Mouse (Mus musculus) midbrain, embryonic 10.5 days (tissue): ENCODE results near the gene 2510009E07Rik. TPM values are rescaled to one million over a fixed set of nuclear protein-coding genes. Genes with fewer than 3 reads are reported as not detected.
A peak's percentile ranks its signal among the peaks of the same experiment; 100 is the strongest.
"Not testable (repeated sequence)": the region's sequence is repeated elsewhere in the genome, so short reads cannot be mapped to it uniquely, and the experiment has no call there.

ENCODE experiments used
- DNase-seq: peaks from one replicate; pipeline ENCODE4 v3.0.0-alpha.2; 2017; ENCODE audit warnings: low spot score
- H3K27ac ChIP-seq: fragments of 300-500 bp; sonication (generic); replicated peaks from 2 replicates; pipeline ENCODE4 v1.5.1; 2016; ENCODE audit warnings: mild to moderate bottlenecking
- H3K27me3 ChIP-seq: fragments of 300-500 bp; sonication (generic); 2 replicates; pipeline ENCODE4 v1.6.1; 2016; ENCODE audit warnings: low read depth, mild to moderate bottlenecking; ENCODE audit not compliant: poor library complexity, severe bottlenecking
- H3K36me3 ChIP-seq: fragments of 300-500 bp; sonication (generic); 2 replicates; pipeline ENCODE4 v1.6.1; 2016; ENCODE audit warnings: mild to moderate bottlenecking, moderate library complexity
- H3K4me1 ChIP-seq: fragments of 300-500 bp; sonication (generic); 2 replicates; pipeline ENCODE4 v1.6.1; 2016
- H3K4me3 ChIP-seq: fragments of 300-500 bp; sonication (generic); 2 replicates; pipeline ENCODE4 v1.5.1; 2016; ENCODE audit warnings: mild to moderate bottlenecking, moderate library complexity
- H3K9me3 ChIP-seq: fragments of 300-500 bp; sonication (generic); replicated peaks from 2 replicates; pipeline ENCODE4 v1.6.1; 2016; ENCODE audit warnings: mild to moderate bottlenecking
- WGBS: fragments of 180-500 bp; shearing (Covaris S2); methylation state at CpG from one replicate; pipeline ENCODE4 v1.1.7; 2016; 5-methylcytosine and 5-hydroxymethylcytosine counted together
- polyA plus RNA-seq: library from polyadenylated mRNA; unstranded; fragments of >200 nt; fragmentation: Nextera tagmentation; extraction: Ambion mirVana; gene quantifications from 2 replicates; pipeline ENCODE4 v1.2.1, GENCODE M21; 2016

Gene 2510009E07Rik
- polyA plus RNA-seq, 1 experiment from 2014 or later: 81.7 TPM

GRCm38 (mm10) chr16:21704691-21705090 is 10.2 kb upstream of the 2510009E07Rik start:
- Histone ChIP-seq H3K36me3 (no peaks in the 10 kb centered on the region), H3K27me3 (no peaks in the 10 kb centered on the region), H3K4me3 (no peak overlapping the region), H3K4me1 (peaks cover 43% of the 10 kb centered on the region), H3K27ac (peak overlapping the region; percentile 55; the same call in 1 of the 2 replicates), H3K9me3 (peaks cover 16% of the 10 kb centered on the region; the same call in 1 of the 2 replicates)
- no peak for DNase-seq
- 34% methylated on average over 5 of the region's 5 CpGs for whole genome bisulfite sequencing

GRCm38 (mm10) chr16:21702314-21702690 is 7.8 kb upstream of the 2510009E07Rik start:
- H3K4me1 ChIP-seq: peaks cover 43% of the 10 kb centered on the region
- peak; percentile 75 for DNase-seq
- peaks cover 22% of the 10 kb centered on the region; the same call in 1 of the 2 replicates for H3K9me3 ChIP-seq
- peak overlapping the region; percentile 43 for H3K4me3 ChIP-seq
- peak overlapping the region; percentile 83 for H3K27ac ChIP-seq
- H3K36me3 ChIP-seq: 0 out of 2 replicates have a peak, but pooled peaks cover 2% of the 10 kb centered on the region
- 4% methylated on average over 3 of the region's 3 CpGs for WGBS
- H3K27me3 ChIP-seq: no peaks in the 10 kb centered on the region

DNA sequence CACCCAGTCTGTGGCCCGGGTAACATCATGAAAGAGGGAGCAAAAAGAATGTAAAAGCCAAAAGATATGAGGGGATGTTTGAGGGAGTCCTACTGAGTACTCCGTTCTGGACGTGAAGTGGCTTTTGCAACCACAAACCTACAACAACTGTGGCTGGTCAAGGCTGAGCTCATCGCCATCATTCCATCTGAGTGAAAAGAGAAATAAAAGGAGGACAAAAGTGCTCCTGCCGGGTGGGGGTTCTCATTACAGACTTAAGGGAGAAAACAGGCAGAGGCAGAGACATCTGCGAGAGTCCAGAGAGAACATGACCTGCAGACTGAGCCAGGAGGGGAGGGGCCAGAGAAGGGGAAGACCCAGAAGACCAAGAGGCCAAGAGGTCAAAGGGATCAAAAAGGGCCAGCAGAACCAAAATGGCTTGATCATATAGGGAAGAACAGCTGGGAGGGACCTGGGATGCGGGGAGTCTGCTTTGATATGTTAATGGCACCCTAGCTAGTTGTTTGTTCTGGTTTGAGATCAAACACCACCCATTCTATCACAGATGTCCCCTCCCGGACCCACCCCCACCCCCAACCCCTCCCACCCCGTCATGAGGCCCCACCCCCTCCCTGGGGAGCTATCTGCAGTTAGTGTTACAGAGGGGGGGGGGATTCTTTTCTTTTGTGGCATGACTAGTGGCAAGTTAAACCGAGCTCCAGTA is 7.3 kb upstream of the 2510009E07Rik start:
- peak; percentile 84 for DNase-seq
- H3K27ac ChIP-seq: peak overlapping the region; percentile 83
- H3K9me3 ChIP-seq: peaks cover 22% of the 10 kb centered on the region; the same call in 1 of the 2 replicates
- peaks cover 43% of the 10 kb centered on the region for H3K4me1 ChIP-seq
- H3K36me3 ChIP-seq: 0 out of 2 replicates have a peak, but pooled peaks cover 2% of the 10 kb centered on the region
- peak overlapping the region; percentile 43 for H3K4me3 ChIP-seq
- H3K27me3 ChIP-seq: no peaks in the 10 kb centered on the region
- WGBS: 13% methylated on average over 10 of the region's 10 CpGs

GRCm38 (mm10) chr16:21698136-21698535 is 3.7 kb upstream of the 2510009E07Rik start:
- no peak for DNase-seq
- Histone ChIP-seq H3K27me3 (no peaks in the 10 kb centered on the region), H3K9me3 (peaks cover 22% of the 10 kb centered on the region; the same call in 1 of the 2 replicates), H3K36me3 (0 out of 2 replicates have a peak, but pooled peaks cover 2% of the 10 kb centered on the region), H3K27ac (no peak overlapping the region), H3K4me1 (peaks cover 39% of the 10 kb centered on the region), H3K4me3 (no peak overlapping the region)
- WGBS: 85% methylated on average over 3 of the region's 3 CpGs

DNA sequence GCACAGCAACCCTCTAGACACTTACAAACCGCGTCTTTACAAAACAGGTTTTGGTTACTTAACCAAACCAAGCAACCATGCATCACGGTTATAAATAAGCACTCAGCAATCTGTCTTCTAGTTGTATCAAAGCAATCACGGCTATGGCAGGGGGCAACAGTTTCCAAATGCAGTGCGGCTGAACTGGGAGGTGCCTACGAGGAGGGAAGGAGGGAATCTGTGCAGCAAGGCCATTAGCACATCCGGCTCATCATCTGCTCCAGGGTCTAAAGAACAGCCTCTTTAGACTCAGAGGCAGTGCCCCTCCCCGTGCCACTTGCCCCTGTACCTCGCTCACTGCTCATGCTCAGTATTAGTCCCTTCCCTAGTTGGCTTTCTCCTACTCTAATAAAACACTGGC is 2.5 kb upstream of the 2510009E07Rik start:
- peaks cover 22% of the 10 kb centered on the region; the same call in 1 of the 2 replicates for H3K9me3 ChIP-seq
- no peak for DNase-seq
- WGBS: 78% methylated on average over 9 of the region's 9 CpGs
- no peaks in the 10 kb centered on the region for H3K27me3 ChIP-seq
- peaks cover 40% of the 10 kb centered on the region for H3K4me1 ChIP-seq
- no peak overlapping the region for H3K4me3 ChIP-seq
- H3K27ac ChIP-seq: no peak overlapping the region
- 0 out of 2 replicates have a peak, but pooled peaks cover 2% of the 10 kb centered on the region for H3K36me3 ChIP-seq

DNA sequence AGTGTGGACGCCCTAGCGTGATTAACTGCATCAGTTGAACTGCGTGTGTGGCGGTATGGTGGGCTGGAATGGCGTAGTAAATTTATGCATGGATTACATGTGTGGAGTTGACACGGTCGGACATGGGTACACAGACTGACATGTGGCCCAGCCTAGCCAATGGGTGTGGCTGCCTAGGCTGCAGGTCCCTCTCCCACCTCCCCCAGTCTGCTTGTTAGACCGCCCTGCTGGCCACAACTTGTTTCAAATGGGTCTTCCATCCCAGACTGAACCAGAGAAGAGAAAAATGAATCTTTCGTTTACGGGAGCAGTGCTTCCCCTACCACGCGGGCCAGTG is 745 bp upstream of the 2510009E07Rik start:
- Histone ChIP-seq H3K27ac (peak overlapping the region; percentile 98), H3K4me3 (peak overlapping the region; percentile 90), H3K9me3 (peaks cover 12% of the 10 kb centered on the region; the same call in 1 of the 2 replicates), H3K36me3 (peaks cover 3% of the 10 kb centered on the region), H3K27me3 (no peaks in the 10 kb centered on the region), H3K4me1 (peaks cover 51% of the 10 kb centered on the region)
- WGBS: under 1% methylated on average over 12 of the region's 12 CpGs
- peak; percentile 75 for DNase-seq

DNA sequence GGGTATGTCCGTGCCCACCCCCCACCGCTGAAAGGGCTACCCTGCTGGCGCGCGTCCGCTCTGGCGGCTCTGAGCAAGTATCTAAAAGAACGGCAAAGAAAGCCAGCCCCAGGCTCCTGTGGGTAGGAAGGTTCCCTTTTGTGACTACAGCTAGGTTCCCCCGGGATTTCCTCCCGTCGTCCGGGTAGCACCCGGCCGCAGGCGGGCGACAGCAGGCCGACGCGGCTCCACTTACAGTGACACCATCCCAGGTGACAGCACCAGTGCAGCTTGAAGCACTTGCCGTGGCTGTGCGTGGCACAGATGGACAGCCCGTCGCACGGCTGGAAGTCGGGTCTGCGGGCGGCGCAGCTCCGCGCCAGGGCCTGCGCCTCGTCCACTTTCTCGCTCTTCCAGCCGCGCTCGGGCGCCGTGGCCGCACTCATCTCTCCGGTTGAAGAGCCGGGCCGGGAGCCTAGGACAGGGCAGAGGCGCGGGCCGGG is 443 bp downstream of the 2510009E07Rik start:
- Histone ChIP-seq H3K27ac (peak overlapping the region; percentile 98), H3K4me1 (peaks cover 59% of the 10 kb centered on the region), H3K36me3 (peaks cover 13% of the 10 kb centered on the region), H3K9me3 (0 out of 2 replicates have a peak, but pooled peaks cover 2% of the 10 kb centered on the region), H3K27me3 (no peaks in the 10 kb centered on the region), H3K4me3 (peak overlapping the region; percentile 90)
- DNase-seq: peak; percentile 76
- WGBS: under 1% methylated on average over 45 of the region's 45 CpGs

- Histone ChIP-seq H3K4me1 (peaks cover 51% of the 10 kb centered on the region), H3K36me3 (peaks cover 50% of the 10 kb centered on the region), H3K9me3 (peaks cover 31% of the 10 kb centered on the region), H3K27me3 (no peaks in the 10 kb centered on the region), H3K27ac (peak overlapping the region; percentile 14; the same call in 1 of the 2 replicates), H3K4me3 (peak overlapping the region; percentile 23; the same call in 1 of the 2 replicates)
- WGBS: 32% methylated on average over 5 of the region's 5 CpGs
- no peak for DNase-seq
Observed at GRCm38 (mm10) chr16:21690216-21690755, 4.2 kb downstream of the 2510009E07Rik start.

- WGBS: 94% methylated on average over 5 of the region's 5 CpGs
- no peaks in the 10 kb centered on the region for H3K27me3 ChIP-seq
- H3K27ac ChIP-seq: no peak overlapping the region
- H3K4me1 ChIP-seq: peaks cover 42% of the 10 kb centered on the region
- no peak for DNase-seq
- no peak overlapping the region for H3K4me3 ChIP-seq
- peaks cover 61% of the 10 kb centered on the region for H3K36me3 ChIP-seq
- H3K9me3 ChIP-seq: peaks cover 31% of the 10 kb centered on the region
Observed at GRCm38 (mm10) chr16:21689141-21689540, 5.3 kb downstream of the 2510009E07Rik start.

DNA sequence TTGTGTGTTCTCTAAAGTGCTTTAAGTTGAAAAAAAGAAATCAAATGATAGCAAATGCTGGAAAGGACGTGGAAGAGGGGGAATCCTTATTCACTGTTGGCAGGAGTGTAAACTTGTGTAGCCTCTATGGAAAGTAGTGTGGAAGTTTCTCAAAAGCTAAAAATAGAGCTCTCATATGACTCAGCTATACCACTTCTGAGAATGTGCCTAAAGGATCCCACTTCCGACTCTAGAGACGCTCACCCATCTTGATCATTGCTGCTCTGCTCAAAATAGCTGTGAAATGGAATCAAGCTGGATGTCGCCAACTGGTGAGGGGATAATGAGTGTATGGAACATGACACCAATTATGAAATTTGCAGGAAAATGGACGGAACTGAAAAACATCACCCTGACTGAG is 7.1 kb downstream of the 2510009E07Rik start:
- 92% methylated on average over 5 of the region's 5 CpGs for WGBS
- Histone ChIP-seq H3K27ac (no peak overlapping the region), H3K9me3 (peaks cover 44% of the 10 kb centered on the region), H3K36me3 (peaks cover 77% of the 10 kb centered on the region), H3K4me3 (no peak overlapping the region), H3K4me1 (peaks cover 30% of the 10 kb centered on the region), H3K27me3 (no peaks in the 10 kb centered on the region)
- no peak for DNase-seq

- WGBS: 89% methylated on average over 7 of the region's 7 CpGs
- no peak for DNase-seq
- Histone ChIP-seq H3K4me1 (peaks cover 13% of the 10 kb centered on the region), H3K27ac (no peak overlapping the region), H3K27me3 (no peaks in the 10 kb centered on the region), H3K9me3 (no peaks in the 10 kb centered on the region), H3K36me3 (peaks cover 67% of the 10 kb centered on the region), H3K4me3 (no peak overlapping the region)
Observed at GRCm38 (mm10) chr16:21676791-21677190, 17.7 kb downstream of the 2510009E07Rik start.

GRCm38 (mm10) chr16:21673651-21674050 is 20.8 kb downstream of the 2510009E07Rik start:
- not testable (repeated sequence) for H3K27me3 ChIP-seq, H3K4me3 ChIP-seq, H3K27ac ChIP-seq, H3K9me3 ChIP-seq, DNase-seq, H3K4me1 ChIP-seq
- H3K36me3 ChIP-seq: peaks cover 60% of the 10 kb centered on the region
- WGBS: 91% methylated on average over 1 of the region's 1 CpGs

GRCm38 (mm10) chr16:21673046-21673445 is 21.4 kb downstream of the 2510009E07Rik start:
- DNase-seq, H3K27ac ChIP-seq, H3K4me1 ChIP-seq: not testable (repeated sequence)

More at GRCm38 (mm10) chr16:21673046-21673445, 21.4 kb downstream of the 2510009E07Rik start:
- not testable (repeated sequence) for H3K27me3 ChIP-seq, H3K4me3 ChIP-seq, H3K9me3 ChIP-seq
- peaks cover 61% of the 10 kb centered on the region for H3K36me3 ChIP-seq
